Mouse (Mus musculus) cerebellum, adult 9-11 months (tissue): ENCODE measurements around the gene Nod1.
"Not testable (repeated sequence)": the region's sequence is repeated elsewhere in the genome, so short reads cannot be mapped to it uniquely, and the experiment has no call there.

Experiments
- DNase-seq: peaks from one replicate; pipeline ENCODE4 v3.0.0; 2022

Gene Nod1

DNA sequence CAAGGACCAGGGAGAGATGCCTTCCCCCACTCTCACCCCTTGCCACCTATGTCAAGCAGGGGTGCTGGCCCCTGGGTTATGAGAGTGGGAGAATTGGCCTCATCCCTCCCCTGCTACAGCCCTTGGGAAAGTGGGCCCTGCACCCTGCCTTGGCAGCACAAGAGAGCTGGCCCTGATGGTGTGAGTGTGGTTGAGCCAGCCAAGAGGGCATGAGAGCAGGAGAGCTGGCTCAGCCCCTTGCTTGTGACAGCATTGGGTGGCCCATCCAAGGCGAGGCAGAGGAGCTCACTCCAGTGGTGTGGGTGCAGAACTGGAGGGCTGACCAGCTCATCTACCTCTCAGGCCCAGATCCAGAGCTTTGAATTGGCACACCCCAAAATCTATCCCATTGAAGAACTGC is 3.2 kb upstream of the Nod1 start:
- DNase-seq: no peak

DNA sequence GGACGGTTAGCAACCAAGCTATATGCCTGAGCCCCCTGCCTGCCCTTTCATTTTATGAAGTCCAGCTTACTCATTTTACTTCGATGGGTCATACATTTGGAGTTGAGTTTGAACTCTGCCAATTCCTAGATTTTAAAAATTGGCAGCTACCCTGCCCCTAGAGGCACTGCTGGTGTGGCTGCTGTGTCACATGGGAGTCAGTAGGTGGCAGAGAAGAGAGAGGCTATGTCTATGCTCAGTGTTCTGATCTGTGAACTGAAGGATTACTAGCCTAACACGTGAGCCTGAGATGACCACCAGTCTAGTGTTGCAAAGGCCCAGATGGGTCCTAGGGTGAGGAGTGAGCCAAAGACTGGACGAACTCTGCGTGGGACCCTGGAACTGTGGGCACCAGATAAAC is 2.1 kb upstream of the Nod1 start:
- DNase-seq: no peak

DNA sequence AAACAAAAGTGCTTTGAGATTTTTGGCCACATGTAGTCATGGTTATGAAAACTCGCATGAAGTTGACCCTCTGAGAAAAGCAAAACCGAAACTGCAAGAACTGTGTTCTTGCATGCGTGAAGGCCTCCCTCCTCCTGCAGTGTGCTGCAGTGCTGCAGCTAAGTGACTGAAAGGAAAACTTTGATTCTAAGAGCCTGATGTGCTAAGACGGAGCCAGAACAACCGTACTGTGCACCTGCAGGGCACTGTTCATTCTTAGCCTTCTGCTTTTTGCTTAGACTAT is 458 bp upstream of the Nod1 start:
- DNase-seq: no peak

DNA sequence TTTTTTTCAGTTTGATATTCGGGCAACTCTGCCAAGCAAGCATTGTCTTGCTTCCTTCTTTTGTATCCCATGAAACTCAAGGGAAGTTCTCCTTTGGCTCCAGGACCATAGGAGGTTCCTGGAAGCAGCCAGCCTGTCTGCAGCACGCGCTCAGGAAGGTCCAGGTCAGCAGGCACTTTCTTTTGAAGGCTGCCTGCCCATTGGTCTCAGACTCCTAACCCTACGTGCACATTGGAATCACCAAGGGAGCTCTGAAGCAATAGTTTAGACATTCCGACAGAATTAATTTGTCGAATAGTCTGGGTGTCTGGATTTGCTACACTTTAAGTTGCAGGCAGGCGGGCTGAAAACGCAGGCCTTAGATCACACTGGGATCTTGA is 691 bp downstream of the Nod1 start:
- no peak for DNase-seq

DNA sequence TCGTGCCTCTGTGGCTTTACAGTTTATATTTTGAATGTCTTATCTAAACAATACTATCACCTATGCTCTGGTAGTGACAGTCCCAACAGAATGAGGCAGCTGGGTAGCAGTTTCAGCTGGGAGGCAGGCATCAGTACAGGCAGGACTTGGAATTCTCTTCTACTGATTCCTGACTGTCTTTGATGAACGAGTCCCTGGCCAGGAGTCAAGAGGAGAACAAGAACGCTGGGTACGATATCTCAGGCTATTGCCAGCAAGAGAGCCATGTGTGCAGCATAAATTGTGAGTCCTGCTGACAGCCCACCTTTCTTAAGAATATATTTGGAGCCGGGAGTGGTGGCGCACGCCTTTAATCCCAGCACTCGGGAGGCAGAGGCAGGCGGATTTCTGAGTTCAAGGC is 1.9 kb downstream of the Nod1 start:
- no peak for DNase-seq

DNA sequence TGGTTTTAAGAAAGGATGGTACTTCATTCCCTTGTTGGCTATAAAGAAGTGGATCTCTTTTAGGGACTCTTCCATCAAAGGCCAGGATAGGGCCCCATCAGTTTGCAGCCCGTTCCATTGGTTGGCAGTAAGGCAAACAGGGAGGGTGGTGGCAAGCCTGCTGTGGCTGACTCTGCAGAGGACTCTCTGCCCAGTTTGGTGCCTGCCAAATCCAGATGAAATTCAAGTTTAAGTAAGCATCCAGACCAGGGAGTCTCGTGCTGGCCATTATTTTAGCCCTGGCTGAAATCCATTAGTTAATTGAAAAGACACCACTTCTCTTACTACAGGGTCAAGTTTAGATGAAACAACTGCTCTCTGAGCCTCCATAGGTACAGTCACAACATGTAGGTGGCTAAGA is 2.6 kb downstream of the Nod1 start:
- no peak for DNase-seq

DNA sequence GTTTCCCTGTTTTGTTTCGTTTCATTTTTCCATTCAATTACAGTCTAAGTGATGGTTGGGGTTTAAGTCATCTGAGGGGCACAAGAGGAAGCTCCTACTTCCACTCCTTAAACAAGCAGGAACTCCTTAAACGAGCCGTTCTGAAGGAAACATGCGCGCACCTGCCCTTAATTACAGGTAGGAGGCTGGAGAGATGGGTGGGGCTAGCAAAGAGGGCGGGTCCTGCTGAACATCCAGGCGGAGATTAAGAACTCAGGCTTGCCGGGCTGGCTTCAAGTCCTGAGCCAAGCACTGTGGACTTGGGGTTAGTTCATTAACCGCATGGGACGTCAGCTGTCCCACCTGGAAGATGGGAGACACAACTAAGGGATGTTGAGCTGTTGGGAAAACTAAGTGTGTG is 4.8 kb downstream of the Nod1 start:
- DNase-seq: no peak

DNA sequence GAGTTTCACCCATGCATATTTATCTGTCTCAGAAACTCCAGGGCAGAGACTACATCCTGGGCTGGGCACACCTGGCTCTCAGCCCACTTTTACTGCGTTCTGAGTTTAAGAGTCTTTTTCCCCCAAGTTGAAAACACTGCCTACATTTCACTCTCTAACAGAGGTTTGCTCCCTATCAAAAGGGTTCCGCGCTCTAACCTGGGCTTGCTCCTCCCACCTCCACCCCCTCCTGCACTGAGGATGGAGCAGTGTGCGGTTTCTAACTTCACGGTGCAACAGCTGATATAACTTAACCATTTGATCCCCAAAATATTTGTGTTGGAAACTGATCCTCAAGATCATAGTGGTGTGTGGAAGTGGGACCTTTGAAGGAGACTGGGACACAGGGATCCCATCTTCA is 7.2 kb downstream of the Nod1 start:
- no peak for DNase-seq

DNA sequence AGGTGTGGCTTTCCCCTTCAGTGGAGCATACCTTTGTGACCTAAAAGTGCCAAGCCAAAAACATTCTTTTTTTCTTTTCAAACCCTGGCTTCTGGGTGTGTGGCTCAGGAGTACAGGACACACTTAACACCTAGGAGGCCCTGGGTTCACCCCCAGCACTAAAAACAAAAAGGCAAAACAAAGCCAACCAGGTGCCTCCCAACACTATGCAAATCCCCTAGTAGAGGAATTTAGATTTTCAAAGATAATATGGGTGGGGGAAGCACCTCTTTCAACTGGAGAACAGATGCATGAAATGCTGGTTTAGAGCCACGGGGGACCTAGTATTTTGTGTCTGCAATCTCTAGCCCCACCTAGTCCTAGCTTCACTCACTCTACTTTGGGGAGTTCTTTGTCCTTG is 7.7 kb downstream of the Nod1 start:
- DNase-seq: no peak

DNA sequence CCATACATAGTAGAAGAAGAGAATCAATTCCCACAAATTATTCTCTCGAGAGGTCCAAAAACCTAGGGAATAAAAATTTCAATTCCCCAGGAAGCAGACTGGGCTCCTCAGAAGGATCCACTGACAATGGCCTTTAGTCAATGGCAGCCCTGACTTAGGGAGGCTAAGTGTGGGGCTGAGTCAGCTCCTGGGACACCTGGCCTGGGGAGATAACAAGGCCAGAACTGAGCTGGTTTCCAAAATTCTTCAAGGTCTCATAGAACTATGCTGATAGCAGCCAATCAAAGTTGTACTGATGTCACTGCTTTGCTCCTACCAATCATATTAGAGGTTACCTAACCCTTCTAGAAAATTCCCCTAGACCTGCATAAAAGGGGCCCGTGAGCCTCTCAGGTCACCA is 8.8 kb downstream of the Nod1 start:
- no peak for DNase-seq

DNA sequence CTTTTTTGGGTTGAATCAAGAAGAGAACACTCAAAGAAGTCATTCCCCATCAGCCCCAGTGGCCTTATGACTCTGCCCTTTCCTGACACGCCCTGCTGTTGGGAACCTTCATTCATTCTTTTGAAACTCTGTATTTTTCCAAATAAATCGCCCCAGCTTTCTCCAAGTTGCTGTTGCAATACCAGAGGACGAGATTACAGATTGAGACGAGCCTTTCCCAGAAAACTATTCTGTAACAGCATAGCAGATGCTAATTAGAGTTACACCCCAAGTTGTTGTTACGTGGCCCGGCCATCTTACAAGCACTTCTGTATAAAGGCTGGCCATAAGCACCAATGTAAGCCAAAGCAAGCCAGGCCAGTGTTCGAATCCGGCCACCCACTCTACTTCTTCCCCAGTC is 14.8 kb downstream of the Nod1 start:
- no peak for DNase-seq

DNA sequence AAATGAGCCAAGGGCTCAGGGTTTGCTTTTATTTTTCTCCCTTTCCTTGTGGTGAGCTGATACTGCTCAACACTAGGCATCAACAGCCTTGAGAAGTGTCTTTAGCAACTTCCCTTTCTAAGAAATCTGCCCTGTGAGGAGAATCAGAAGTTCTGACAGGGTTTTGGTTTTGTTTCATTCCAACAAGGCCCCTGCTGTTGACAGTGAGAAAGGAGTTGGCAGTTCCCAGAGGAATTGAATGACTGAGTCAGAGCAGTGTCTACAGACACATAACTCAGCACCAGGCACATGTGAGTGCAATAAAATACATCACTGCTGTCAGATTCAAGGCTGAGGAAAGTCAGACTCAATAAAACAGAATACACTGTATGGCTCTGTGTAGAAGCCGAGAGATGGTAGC is 16.0 kb downstream of the Nod1 start:
- DNase-seq: no peak

DNA sequence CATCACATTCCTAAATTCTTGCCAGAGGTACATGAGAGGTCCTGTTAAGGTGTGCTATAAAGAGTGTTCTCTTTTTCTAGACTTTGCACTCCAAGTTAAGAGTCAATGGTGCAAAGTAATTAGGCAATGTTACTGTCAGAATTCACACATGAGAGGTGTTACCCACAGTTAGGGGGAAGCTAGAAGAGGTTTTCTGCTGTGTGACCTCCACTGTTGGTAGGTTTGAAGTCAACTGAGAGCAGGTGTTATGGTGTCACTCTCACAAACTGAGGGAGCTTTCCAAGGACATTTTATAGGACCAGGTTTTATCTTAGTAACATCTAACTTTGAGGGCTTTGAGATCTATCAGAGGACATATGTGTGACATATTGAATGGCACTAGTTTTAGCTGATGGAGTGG is 16.5 kb downstream of the Nod1 start:
- DNase-seq: no peak

DNA sequence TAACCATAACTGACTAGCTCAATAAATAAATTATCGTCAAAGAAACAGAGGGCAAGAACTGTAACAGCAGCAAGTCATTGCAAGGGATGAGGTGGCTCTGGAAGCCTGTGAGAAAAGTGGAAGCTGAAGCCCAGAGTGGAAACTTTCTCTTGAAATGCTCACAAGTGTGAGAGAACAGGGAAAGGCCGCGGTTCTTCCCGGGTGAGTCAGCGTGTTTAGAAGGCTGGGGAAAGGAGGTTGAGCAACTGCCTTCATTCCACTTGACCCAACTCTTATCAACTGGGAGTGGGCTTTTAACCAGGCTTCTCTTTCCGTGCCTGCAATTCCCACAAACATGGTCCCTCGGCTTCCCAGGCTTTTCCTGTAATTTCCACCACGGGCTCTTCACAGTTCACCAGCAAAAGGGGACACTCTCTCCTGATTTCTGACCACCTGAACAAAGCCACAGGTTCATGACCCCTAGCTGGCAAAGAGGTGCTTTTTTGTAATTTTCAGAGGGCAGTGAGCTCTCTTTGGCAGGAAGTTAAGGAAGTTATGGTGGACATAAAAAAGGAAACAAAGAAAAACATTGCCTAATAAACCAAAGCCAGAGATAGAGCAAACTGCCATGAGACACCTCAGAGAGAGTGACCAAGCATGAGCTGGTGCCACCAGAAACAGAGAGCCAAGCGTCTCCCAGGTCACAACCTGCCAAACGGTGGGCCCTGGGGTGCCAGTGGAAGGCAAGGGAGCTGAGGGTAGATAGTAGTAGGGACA is 17.6 kb downstream of the Nod1 start:
- no peak for DNase-seq

DNA sequence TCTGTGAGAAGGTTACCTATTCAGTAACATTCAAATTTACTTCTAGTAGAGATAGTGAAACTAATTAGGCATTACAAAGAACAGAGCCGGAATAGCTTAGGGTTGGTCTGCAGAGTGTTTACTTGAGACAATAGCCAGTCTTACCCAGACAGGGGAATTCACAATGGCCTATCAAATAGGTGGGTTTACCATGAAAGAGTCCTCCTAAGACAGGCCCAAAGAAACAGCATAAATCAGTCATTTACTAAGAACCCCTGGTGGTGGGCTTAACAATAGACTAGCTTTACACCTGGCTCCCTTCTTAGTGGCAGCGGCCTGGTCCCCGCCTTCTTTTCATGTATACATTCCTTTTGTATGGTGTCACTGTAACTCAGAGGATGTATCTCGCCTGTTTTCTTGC is 19.0 kb downstream of the Nod1 start:
- DNase-seq: not testable (repeated sequence)

DNA sequence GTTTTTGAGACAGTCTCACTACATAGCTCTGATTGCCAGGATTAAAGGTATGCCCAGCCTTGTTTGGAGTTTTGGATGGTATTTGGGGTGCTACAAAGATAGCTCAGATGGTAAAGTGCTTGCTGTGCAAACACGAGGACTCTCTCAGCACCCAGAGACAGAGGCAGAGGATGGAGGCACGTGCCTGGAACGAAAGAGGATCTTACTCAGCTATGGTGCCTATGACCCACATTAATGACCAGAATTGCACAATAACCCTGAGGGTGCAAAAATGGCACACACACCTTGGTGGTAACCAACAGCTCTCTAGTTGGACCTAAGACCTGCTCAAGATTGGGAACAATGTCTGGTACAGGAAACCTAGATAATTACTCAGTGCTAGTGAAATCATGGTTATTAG is 19.9 kb downstream of the Nod1 start:
- DNase-seq: no peak

DNA sequence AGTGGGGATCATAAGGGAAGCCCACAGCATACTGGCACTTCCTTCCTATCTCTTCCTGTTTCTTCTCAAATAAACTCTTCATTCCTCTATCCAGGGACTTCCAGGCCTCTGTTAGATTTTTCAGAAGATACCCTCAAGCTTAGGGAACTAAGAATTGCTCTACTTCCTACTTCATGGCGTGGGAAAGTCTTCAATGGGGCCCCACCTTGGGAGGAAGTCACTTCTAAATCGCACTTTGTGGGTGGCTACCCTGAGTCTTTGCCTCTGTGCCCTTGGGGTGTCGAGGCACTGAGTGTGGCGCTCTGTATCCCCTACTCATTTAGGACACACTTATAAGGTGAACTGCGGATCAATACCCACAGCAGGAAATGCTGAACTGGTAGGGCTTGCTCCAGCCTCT is 23.7 kb downstream of the Nod1 start:
- no peak for DNase-seq

DNA sequence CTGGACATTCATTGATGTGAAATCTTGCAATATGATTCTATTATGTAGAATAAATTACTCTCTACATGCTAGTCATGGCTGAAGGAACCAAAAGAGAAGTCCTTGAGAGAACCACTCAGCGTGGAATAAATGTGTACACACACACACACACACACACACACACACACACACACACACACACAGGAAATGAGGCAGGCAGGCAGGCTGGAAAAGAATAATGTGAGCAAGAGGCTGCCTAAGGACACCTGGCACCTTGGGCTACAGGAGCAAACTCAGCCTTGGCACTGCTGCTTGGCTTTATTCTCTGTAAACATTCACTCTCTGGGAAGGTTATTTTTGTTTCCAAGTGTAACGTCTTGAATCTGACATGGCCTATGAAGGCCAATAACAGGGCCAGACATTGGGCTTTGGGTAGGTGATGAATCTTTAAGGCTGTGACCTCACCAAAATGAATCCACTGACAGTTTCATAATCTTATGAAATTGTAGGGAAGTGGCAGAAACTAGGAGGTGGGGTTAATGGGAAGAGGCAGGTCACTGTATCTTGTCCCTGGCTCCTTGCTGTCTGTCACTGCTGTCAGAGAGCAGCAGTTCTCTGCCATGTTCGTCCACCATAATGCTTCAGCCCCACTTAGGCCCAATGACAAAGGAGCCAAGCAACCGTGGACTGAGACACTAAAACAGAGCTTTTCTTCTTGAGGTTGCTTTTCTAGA is 26.0 kb downstream of the Nod1 start:
- DNase-seq: no peak

DNA sequence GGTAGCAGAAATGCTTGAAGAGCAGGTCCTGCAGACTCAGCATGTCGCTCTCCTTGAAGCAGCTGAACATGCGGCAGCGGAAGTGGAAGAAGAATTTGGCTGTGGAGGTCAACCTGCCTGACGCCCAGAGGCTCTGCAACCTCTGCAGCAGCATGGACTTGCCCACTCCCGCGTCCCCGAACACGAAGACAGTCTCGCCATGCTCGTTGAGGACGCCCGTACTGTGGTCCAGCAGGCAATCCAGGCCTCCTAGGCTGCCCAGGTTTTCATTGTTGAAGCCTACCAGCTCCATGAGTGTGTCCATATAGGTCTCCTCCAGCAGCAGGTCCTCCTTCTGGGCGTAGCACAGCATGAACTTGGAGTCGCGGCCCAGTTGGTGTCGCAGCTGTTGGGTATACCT is 27.9 kb downstream of the Nod1 start:
- DNase-seq: no peak

DNA sequence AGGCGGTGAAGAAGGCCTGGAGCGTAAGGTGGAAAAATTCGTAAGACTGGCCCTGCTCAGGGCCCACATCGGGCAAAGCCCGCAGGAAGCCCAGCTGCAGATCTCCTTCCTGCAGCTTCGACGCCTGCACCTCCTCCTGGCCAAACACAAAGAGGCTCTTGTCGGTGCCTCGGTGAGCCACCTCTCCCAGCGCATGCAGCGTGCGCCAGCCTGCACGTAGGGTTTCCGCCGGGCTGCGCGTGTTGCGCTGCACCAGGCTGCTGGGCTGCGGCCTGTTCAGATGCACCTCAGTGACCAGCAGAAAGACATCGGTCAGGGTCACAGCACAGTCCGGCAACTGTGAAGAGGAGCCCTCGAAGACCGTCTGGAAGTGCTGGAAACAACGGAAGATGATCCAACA is 28.7 kb downstream of the Nod1 start:
- no peak for DNase-seq

DNA sequence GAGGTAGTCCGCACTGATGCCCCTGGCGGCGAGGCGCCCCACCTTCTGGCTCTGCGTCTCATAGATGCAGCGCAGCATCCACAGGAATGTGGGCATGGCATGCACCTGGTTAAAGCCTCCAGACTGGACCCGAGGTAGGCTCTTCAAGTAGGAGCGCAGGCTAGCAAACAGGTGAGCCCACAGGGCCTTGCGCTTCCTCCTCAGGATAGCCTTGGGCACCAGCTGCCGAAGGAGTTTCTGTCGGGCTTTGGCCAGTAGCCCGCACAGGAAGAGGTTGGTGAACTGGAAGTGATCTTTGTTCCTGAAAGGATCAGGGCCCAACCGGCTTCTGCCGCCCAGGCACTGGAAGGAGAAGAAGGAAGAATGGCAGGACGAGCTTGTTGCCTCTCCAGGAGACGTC is 29.1 kb downstream of the Nod1 start:
- DNase-seq: no peak

DNA sequence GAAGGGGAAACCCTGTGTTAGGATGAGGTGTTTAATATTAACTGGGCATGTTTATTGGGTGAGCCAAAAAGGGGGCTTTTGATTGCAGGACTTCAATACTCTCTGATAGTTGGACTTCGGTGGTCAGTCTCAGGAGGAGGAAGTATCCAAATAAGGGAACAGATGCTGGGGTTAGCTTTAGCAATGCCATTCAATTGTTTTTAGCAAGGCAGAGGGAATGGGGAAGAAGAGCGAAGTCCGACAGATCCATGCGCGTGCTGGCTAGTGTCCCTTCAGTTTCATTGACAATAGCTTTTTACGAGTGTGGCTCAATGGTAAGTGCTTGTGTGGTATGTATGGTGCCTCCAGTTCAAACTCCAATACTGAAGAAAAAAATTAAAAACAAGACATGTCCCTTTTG is 31.3 kb downstream of the Nod1 start:
- no peak for DNase-seq

DNA sequence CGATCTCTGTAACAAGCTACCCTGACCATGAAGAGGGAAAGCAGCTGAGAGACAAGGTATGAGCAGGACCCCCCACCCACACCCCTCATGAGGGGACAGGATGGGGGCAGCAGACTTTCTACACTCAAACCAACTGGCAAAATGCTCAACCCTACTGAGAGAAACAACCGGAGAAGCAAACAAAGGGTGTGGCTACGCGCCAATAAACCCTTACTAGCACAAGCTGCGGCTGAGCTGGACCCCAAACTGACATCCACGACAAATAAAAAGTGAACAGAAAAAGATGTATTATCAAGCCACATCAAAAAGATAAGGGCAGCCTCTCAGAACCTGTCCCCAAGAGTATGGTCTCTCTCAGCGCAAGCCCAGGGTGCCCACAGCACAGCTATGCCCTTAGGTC is 32.3 kb downstream of the Nod1 start:
- no peak for DNase-seq

DNA sequence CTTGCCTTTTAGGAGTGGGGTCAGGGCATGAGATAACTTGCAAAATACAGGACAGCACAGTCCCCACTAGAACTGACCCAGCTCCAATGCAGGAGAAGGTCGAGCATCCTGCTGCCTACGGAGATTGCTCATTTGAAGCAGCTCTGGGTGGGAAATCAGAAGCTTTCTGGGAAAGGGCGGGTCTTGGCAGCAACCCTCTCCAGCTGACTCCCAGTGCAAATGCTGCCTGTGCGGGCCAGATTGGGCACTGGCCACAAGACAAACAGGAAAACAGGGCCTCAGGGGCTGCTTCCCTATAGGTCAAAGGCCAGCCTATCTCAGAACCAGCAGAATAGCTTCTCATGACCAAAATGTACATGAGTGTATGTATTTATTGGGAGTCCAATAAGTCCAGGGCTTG is 32.8 kb downstream of the Nod1 start:
- DNase-seq: no peak

DNA sequence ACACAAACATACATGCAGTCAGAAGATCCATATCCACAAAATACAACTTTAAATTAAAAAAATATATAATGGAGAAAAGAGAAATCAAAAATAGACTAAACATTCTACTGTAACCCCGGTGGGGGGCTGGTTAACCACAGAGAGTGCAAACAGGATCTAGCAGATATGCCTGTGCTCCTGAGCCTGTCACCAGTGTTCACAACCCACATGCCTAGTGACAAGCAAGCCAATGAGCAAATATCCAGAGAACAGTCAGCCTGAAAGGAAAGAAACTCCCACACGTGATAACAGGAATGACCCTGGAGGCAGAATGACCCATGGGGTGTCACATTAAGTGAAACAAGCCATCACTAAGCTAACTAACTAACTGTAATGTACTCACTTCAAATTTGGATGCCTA is 35.9 kb downstream of the Nod1 start:
- no peak for DNase-seq
